8 mouse cellular contexts compared by ENCODE assay signal in genomic region chr11:69408541-69409377, GRCm38 (mm10). TPM values are rescaled to one million over a fixed set of nuclear protein-coding genes. Genes with fewer than 3 reads are reported as not detected.
DNase-seq lines count a peak whose midpoint lies in the region; ATAC-seq and TF ChIP-seq lines count a peak whose summit lies in the region.

No protein-coding gene starts in this region.

- WGBS in hindbrain, embryonic 16.5 days, result under 1% methylated on average over 33 of the region's 33 CpGs

- peak overlapping the region; percentile 86 for H3K4me3 ChIP-seq in gastrocnemius, adult 2 months
- H3K4me3 ChIP-seq in hindbrain, embryonic 16.5 days (ENCODE audit: low read length), result peak overlapping the region; percentile 76

- intact Hi-C loops in gastrocnemius, adult 2 months (cut with DNase I), result no loop called here

- H3K27ac ChIP-seq in gastrocnemius, adult 2 months, result peak overlapping the region; percentile 94
- H3K27ac ChIP-seq in hindbrain, embryonic 16.5 days (ENCODE audit: low read depth, low read length), result peak overlapping the region; percentile 91

- H3K36me3 ChIP-seq in hindbrain, embryonic 16.5 days (ENCODE audit: control insufficient read depth, insufficient read depth, low read length), result peaks cover 31% of the 10 kb centered on the region

- peak overlapping the region; percentile 67 for H3K4me2 ChIP-seq in hindbrain, embryonic 16.5 days (ENCODE audit: low read length)

- H3K9ac ChIP-seq in hindbrain, embryonic 16.5 days (ENCODE audit: low read depth, low read length), result peak overlapping the region; percentile 85

- ATAC-seq in common myeloid progenitor, adult 5-6 weeks (replicated peaks; ENCODE audit: low read depth, poor library complexity, severe bottlenecking), result peak; percentile 60
- ATAC-seq in hindbrain, embryonic 16.5 days, result peak; percentile 76

- no peaks in the 10 kb centered on the region for H3K9me3 ChIP-seq in hindbrain, embryonic 16.5 days (ENCODE audit: control insufficient read depth, low read length)

- no peaks in the 10 kb centered on the region for H3K27me3 ChIP-seq in hindbrain, embryonic 16.5 days (replicated peaks; ENCODE audit: control insufficient read depth, insufficient read depth, low read length)

- TF ChIP-seq CTCF in gastrocnemius, adult 2 months (IDR thresholded peaks at IDR 0.05), result peak; percentile 23

- H3K4me1 ChIP-seq in hindbrain, embryonic 16.5 days (ENCODE audit: control insufficient read depth, insufficient read depth, low read depth, low read length), result peaks cover 36% of the 10 kb centered on the region

- peak; percentile 82 for DNase-seq in T-cell, adult 2 months (ENCODE audit: low spot score)
- DNase-seq in gastrocnemius, adult 2 months, result peak; percentile 85
- peak; percentile 62 to 84 for DNase-seq in left cerebral cortex, adult 18-20 months (ENCODE audit: low spot score in 2 of 2)
- peak; percentile 84 for DNase-seq in lung, postnatal 4 days
- peak; percentile 91 for DNase-seq in right cerebral cortex, adult 18-20 months
- peak; percentile 76 to 80 for DNase-seq in urinary bladder, adult 18-20 months (ENCODE audit: low spot score in 2 of 2)

RNA-seq across cellular contexts. Expression of gene Kdm6b, which starts 4.7 kb away (rescaled TPM):
- 3.5 and 6.6 TPM in 2 replicates for total RNA-seq in common myeloid progenitor, adult 5-6 weeks (2017)
- 10 to 100 TPM; 23.9 to 24.5 TPM for total RNA-seq in gastrocnemius, adult 2 months (2021)
- polyA plus RNA-seq in hindbrain, embryonic 16.5 days (2015; fragmentation: Nextera tagmentation; extraction: Ambion mirVana), result 22.9 and 29.0 TPM in 2 replicates
- total RNA-seq in left cerebral cortex, adult 18-20 months (2021), result 10 to 100 TPM; 28.2 to 32.2 TPM

RNA-seq across cellular contexts. Expression of gene Tmem88, which starts 10.7 kb away (rescaled TPM):
- total RNA-seq in common myeloid progenitor, adult 5-6 weeks (2017), result 0.46 TPM in 1 of 2 replicates, not detected in the other
- total RNA-seq in gastrocnemius, adult 2 months (2021), result 1 to 10 TPM; 6.5 to 7.4 TPM
- polyA plus RNA-seq in hindbrain, embryonic 16.5 days (2015; fragmentation: Nextera tagmentation; extraction: Ambion mirVana), result 8.9 and 9.2 TPM in 2 replicates
- 1 to 10 TPM; 3.4 to 3.7 TPM for total RNA-seq in left cerebral cortex, adult 18-20 months (2021)

RNA-seq across cellular contexts. Expression of gene Cyb5d1, which starts 13.3 kb away (rescaled TPM):
- 35.5 and 37.6 TPM in 2 replicates for total RNA-seq in common myeloid progenitor, adult 5-6 weeks (2017)
- 10 to 100 TPM; 34.9 to 36.0 TPM for total RNA-seq in gastrocnemius, adult 2 months (2021)
- polyA plus RNA-seq in hindbrain, embryonic 16.5 days (2015; fragmentation: Nextera tagmentation; extraction: Ambion mirVana), result 28.7 and 33.0 TPM in 2 replicates
- 10 to 100 TPM; 42.7 to 48.1 TPM for total RNA-seq in left cerebral cortex, adult 18-20 months (2021)

RNA-seq across cellular contexts. Expression of gene Naa38, which starts 13.5 kb away (rescaled TPM):
- total RNA-seq in common myeloid progenitor, adult 5-6 weeks (2017), result 181 and 216 TPM in 2 replicates
- 10 to 100 TPM; 62.4 to 86.0 TPM for total RNA-seq in gastrocnemius, adult 2 months (2021)
- 102 and 130 TPM in 2 replicates for polyA plus RNA-seq in hindbrain, embryonic 16.5 days (2015; fragmentation: Nextera tagmentation; extraction: Ambion mirVana)
- total RNA-seq in left cerebral cortex, adult 18-20 months (2021), result 100 to 1,000 TPM; 117 to 120 TPM

RNA-seq across cellular contexts. Expression of gene Chd3, which starts 39.6 kb away (rescaled TPM):
- total RNA-seq in common myeloid progenitor, adult 5-6 weeks (2017), result 64.5 and 68.0 TPM in 2 replicates
- 1 to 10 TPM; 6.8 to 9.4 TPM for total RNA-seq in gastrocnemius, adult 2 months (2021)
- polyA plus RNA-seq in hindbrain, embryonic 16.5 days (2015; fragmentation: Nextera tagmentation; extraction: Ambion mirVana), result 68.0 and 73.2 TPM in 2 replicates
- 100 to 1,000 TPM; 346 to 387 TPM for total RNA-seq in left cerebral cortex, adult 18-20 months (2021)

Comparison
In these comparisons a context has a peak if more than half of its experiments do, and no peak if none do; other contexts are left out.
1. Peak in every context shown above with its lines: DNase-seq, ATAC-seq, H3K4me3 ChIP-seq and H3K27ac ChIP-seq.